Mouse (Mus musculus): ENCODE data around the gene Tob2.

GRCm38 (mm10) chr15:81894002-81894401, 35.4 kb upstream of the Tob2 start:
- no peak for TF ChIP-seq CTCF (conservative IDR thresholded peaks at IDR 0.05; ENCODE audit: insufficient read depth, insufficient read length, low read depth, low read length)
- no peak for TF ChIP-seq POLR2A (IDR thresholded peaks at IDR 0.05; ENCODE audit: low read depth, low read length)
